Mouse (Mus musculus): ENCODE results near the gene Trex1.

Gene Trex1

DNA sequence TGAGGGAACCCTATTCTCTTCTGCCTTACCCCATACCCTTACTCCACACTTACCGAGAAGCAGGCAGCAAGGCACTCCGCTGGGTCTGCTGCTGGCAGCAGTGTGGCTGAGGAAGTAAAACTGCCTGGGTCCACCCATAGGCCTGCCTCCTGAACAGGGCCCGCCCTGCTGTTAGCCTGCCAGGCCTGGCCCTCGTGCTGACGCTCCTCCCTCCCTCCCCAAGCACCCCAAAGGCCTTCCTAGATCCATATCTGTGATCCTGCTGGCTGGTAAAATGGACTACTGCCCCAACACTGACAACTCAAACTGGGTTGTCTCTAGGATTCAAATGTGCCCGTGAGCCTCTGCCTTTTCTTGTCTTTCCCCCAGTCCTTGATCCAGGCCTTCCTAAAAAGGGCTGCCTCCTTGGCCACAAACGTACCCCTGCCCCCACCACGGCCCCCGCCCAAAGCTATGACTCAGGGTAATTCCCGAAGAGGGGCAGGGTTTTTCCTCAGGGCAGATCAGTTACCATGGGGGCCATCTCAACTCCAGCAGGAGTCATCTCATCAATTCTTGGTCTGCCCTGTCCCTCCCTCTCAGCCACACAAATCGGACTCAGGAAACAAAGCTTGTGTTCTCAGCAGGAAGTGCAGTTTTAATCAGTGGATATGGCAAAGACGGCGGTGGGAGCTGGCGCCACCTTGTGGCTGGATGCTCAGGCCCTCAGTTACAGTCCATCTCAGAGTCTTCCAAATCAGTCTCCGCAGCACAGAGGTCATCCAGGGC is at the start of gene Trex1:
TSS of gene Trex1 (minus strand) at position 599 of the 768 bp plus-strand sequence.
- in situ Hi-C loops (cut with MseI, MboI) = loop anchor here (5.0 to 10.0 kb wide), 2 partner anchors 55 to 57 kb away; no protein-coding TSS in a partner anchor

GRCm38 (mm10) chr9:109107341-109107740 is 47.8 kb upstream of the Trex1 start:
- in situ Hi-C loops (cut with MseI, MboI) = no loop called here

DNA sequence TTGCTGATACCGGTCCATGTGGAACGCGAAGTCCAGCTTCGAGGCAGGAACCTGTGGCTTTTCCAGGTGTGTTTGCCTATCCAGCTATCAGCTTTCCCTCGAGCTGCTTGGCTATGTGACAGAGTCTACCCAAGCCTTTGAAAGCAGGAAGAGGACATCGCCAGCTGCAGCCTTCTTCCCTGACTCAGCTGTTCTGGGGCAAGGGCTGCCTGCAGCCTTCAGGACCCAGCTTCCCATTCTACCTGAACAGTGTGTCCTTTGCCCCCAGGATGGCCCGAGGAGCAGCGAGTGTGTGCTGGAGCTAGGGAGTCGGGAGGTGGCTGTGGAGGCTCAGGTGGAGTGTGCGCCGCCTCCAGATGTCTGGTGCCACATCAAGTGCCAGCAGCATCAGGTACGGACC is 46.1 kb upstream of the Trex1 start:
- in situ Hi-C loops (cut with MseI, MboI) = no loop called here

GRCm38 (mm10) chr9:109105011-109105410 is 45.5 kb upstream of the Trex1 start:
- in situ Hi-C loops (cut with MseI, MboI) = no loop called here

- in situ Hi-C loops (cut with MseI, MboI) = no loop called here
These were observed 44.5 kb upstream of the Trex1 start for GRCm38 (mm10) chr9:109104083-109104482.

DNA sequence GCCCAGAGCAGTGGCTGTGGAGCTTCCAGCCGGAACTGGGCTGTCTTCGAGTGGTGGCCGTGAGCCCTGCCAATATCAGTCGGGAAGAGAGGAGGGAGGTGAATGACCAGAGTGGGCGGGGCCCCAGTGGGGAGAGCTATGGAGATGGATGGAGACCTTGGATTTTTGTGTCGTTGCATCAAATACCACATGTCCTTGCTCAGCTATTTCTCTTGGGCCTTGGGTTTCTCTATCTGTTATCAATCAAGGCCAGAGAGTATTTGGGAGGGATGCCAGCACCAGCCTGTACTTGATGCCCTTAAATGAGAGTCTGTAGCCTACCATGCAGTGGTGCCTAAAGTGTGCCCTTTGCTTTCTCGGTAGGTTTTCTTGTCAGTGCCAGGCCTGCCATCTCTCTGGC is 43.7 kb upstream of the Trex1 start:
- in situ Hi-C loops (cut with MseI, MboI) = no loop called here

GRCm38 (mm10) chr9:109102541-109102940 is 43.0 kb upstream of the Trex1 start:
- in situ Hi-C loops (cut with MseI, MboI) = no loop called here

DNA sequence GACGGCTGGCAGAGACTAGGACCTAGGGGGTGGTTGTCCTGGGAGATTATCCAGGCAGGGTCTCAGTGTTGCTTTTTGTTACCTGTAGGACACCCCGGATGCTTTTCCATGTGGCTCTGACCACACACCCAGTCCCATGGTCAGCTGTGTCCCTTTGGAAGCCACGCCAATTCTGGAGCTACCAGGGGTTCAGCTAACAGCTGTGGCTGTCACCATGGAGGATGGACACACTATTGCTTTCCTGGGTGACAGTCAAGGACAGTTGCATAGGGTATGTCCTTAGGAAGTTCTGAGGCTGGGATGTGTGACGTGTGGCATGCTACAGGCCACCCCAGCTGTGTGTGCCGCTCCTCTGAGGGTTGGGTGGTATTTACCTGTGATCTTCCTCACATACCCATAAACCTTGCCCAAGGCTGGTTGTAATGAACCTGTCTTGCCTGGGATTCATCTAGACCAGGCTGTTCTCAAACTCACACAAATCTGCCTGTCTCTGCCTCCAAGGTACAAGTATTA is 42.5 kb upstream of the Trex1 start:
- in situ Hi-C loops (cut with MseI, MboI) = no loop called here

DNA sequence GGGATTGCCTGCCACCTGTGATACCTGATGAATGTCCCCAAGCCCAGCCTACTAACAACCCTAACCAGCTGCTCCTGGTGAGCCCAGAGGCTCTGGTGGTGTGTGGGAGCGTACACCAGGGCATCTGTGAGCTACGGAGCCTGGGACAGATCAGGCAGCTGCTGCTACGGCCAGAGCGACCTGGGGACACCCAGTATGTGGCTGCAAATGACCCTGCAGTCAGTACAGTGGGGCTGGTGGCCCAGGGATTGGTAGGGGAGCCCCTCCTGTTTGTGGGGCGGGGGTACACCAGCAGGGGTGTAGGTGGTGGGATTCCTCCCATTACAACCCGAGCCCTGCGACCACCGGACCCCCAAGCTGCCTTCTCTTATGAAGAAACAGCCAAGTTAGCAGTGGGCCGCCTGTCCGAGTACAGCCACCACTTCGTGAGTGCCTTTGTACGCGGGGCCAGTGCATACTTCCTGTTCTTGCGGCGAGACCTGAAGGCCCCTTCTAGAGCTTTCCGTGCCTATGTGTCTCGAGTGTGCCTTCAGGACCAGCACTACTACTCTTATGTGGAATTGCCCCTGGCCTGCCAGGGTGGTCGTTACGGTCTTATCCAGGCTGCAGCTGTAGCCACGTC is 40.9 kb upstream of the Trex1 start:
- in situ Hi-C loops (cut with MseI, MboI) = no loop called here

- in situ Hi-C loops (cut with MseI, MboI) = no loop called here
These were observed 39.4 kb upstream of the Trex1 start for GRCm38 (mm10) chr9:109098969-109099368.

GRCm38 (mm10) chr9:109098366-109098765 is 38.8 kb upstream of the Trex1 start:
- in situ Hi-C loops (cut with MseI, MboI) = no loop called here

DNA sequence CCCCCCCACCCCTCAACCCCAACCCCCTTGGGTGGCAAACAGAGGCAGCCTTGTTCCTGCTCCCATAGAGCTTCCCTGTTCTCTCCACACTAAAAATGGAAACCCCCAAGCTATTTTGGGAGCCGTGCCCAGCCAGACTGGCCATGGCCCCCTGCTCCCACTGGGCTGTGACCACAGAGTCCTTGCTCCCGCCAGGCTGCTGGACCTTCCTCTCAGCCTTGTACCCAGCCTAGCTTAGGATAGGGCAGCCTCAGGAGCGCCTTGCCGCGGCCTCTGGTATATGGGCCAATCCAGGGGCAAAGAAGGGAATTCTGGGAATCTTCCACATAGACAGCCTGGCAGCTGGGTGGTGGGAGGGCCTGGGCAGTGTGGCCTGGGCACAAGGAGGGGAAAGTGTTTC is 38.3 kb upstream of the Trex1 start:
- in situ Hi-C loops (cut with MseI, MboI) = no loop called here

GRCm38 (mm10) chr9:109097291-109097690 is 37.8 kb upstream of the Trex1 start:
- in situ Hi-C loops (cut with MseI, MboI) = no loop called here

- in situ Hi-C loops (cut with MseI, MboI) = no loop called here
These were observed 37.3 kb upstream of the Trex1 start for GRCm38 (mm10) chr9:109096856-109097255.

- in situ Hi-C loops (cut with MseI, MboI) = no loop called here
These were observed 36.7 kb upstream of the Trex1 start for GRCm38 (mm10) chr9:109096251-109096661.

DNA sequence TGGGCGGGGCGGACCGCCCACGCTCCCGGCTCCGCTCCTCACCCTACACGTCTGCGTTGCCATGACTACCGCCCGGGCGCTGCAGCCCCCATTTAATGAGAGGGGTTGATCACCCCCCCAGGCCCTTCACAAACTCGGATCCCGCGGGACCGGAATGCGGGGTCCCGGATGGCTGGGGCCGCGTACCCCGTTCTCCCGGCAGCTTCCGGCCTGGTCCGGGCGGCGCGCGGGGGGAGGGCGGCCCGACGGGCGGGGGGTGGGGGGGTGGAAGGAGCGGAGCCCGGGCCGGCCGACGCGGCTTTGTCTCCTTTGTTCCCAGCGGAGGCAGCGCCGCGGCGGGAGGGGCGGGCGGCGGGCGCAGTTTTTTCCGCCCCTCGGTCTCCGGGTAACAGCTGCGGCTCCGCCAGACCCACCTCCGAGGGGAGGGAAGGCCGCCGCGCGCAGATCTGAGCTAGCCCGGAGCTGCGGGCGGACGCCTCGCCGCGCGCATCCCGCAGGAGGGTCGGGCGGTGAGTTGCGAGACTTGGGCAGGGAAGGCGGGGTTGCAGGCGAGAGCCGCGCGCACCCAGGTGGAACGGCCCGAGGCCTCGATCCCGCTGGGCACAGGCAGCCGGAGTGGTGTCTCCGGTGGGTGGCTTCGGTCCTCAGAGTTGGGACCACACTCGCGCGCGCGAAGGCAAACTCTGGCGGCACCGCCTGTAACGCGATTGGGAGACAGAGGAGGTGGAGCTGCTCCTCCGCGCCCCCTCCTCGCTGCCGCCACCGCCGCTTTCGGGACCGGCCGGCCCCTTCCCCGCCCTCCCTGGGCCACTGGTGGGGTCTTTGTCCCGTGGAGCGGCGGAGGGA is 35.8 kb upstream of the Trex1 start, which contains the start of gene Plxnb1:
TSS of gene Plxnb1 (plus strand) at position 253 of the 846 bp plus-strand sequence.
- in situ Hi-C loops (cut with MseI, MboI) = no loop called here

GRCm38 (mm10) chr9:109094553-109095136 is 35.1 kb upstream of the Trex1 start:
- in situ Hi-C loops (cut with MseI, MboI) = no loop called here

DNA sequence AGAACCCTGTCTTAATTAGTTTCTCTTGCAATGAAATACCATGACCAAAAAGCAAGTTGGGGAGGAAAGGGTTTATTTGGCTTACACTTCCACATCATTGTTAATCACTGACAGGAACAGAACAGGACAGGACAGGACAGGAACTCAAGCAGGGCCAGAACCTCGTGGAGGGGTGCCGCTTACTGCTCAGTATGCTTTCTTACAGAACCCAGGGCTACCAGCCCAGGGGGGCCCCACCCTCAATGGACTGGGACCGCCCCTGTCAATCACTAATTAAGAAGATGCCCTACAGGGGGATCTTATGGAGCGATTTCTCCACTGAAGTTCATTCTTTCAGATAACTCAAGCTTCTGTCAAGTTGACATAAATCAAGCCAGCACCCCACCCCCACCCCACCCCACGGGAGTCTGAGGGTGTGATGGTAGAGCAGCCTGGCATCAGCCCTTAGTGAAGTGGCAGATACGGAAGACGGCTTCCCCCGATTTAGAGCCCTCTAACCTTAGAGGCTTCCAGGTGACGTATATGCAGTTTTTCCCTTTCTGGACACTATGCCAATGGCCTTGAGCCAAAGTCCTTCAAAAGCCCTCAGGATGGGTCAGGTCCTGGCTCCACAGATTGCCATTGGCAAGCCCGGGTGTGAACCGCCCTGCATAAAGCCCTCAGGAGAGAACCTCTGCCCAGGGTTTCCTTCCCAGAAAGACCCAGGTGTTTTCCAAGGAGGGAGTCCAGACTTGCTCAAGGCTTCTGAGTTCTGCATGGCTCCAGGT is 34.4 kb upstream of the Trex1 start:
- in situ Hi-C loops (cut with MseI, MboI) = no loop called here

DNA sequence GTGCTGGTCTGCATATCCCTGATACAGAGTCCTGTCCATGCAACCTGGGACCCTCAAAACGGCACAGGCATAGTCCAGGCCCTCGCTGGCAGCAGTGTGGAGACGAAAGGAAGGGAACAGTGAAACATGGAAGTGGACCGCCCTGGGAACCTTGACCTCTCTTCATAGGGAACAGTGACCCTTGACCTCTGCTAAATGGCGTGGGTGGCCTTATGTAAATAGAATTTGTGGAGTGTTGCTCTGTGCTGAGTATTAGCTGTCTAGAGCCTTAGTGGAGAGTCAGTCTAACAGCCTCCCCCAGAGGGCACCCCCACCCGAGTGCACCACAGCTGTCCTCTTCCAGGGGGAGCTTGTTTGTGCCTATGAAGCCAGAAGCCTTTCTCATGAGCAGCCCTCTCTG is 33.3 kb upstream of the Trex1 start:
- in situ Hi-C loops (cut with MseI, MboI) = no loop called here

GRCm38 (mm10) chr9:109091802-109092201 is 32.3 kb upstream of the Trex1 start:
- in situ Hi-C loops (cut with MseI, MboI) = no loop called here

DNA sequence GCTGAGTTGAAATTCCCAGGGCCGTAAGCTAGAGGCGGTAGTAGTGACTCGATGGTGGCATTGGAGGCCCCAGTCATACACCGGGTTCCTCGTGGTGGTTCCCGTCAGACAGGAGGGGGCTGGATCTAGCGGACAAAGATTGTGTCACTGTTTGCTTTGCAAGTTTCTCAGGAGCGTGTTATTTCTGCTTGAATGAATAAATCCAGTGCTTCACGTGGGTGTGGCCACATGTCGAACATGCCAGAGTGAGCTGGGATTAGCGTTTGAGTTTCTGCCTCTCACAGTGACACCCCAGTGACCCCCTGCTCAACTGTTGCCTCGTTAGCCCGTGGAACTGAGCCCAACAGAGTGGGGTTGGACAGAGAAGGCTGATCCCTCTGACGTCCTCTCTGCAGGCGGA is 30.9 kb upstream of the Trex1 start:
- in situ Hi-C loops (cut with MseI, MboI) = no loop called here

Measured in mouse trophoblast stem cell (cell line).